Mouse (Mus musculus) testis, adult 2 months (tissue): ENCODE data around the gene Hsph1. TPM values are rescaled to one million over a fixed set of nuclear protein-coding genes. Genes with fewer than 3 reads are reported as not detected.

Experiments used
- H3K27ac ChIP-seq: fragments of 200-500 bp; 2 replicates; pipeline ENCODE4 v1.5.1; 2012; ENCODE audit warnings: low read depth, low read length; ENCODE audit not compliant: control insufficient read depth, insufficient read depth
- H3K27me3 ChIP-seq: fragments of 200-500 bp; 2 replicates; pipeline ENCODE4 v1.6.1; 2012; ENCODE audit warnings: mild to moderate bottlenecking, low read length, moderate library complexity; ENCODE audit not compliant: control insufficient read depth, insufficient read depth
- H3K36me3 ChIP-seq: fragments of 200-500 bp; 2 replicates; pipeline ENCODE4 v1.6.1; 2012; ENCODE audit warnings: mild to moderate bottlenecking, low read length; ENCODE audit not compliant: control insufficient read depth, insufficient read depth
- H3K4me1 ChIP-seq: fragments of 200-500 bp; 2 replicates; pipeline ENCODE4 v1.6.1; 2012; ENCODE audit warnings: low read length; ENCODE audit not compliant: control insufficient read depth, insufficient read depth
- H3K4me3 ChIP-seq: fragments of 200-500 bp; 2 replicates; pipeline ENCODE4 v1.5.1; 2012; ENCODE audit warnings: low read depth, mild to moderate bottlenecking, low read length, moderate library complexity, mixed read lengths; ENCODE audit not compliant: control insufficient read depth
- CTCF ChIP-seq: fragments of 200-500 bp; IDR thresholded peaks from 2 replicates; pipeline ENCODE4 v1.5.1; 2012; ENCODE audit warnings: low read depth, mild to moderate bottlenecking, inconsistent platforms, low read length, moderate library complexity; ENCODE audit not compliant: control insufficient read depth, insufficient read depth, insufficient replicate concordance
- POLR2A ChIP-seq: fragments of 200-500 bp; IDR thresholded peaks from 2 replicates; pipeline ENCODE4 v1.6.1; 2012; ENCODE audit warnings: low read depth, mild to moderate bottlenecking, inconsistent platforms, low read length, moderate library complexity; ENCODE audit not compliant: control insufficient read depth
- polyA plus RNA-seq: library from polyadenylated mRNA; depleted of rRNA; stranded (reverse); fragments of >200 nt; gene quantifications from 2 replicates; pipeline ENCODE4 v1.2.3, GENCODE M21; 2012

Gene Hsph1
- polyA plus RNA-seq, 1 experiment, result 22.7 TPM

DNA sequence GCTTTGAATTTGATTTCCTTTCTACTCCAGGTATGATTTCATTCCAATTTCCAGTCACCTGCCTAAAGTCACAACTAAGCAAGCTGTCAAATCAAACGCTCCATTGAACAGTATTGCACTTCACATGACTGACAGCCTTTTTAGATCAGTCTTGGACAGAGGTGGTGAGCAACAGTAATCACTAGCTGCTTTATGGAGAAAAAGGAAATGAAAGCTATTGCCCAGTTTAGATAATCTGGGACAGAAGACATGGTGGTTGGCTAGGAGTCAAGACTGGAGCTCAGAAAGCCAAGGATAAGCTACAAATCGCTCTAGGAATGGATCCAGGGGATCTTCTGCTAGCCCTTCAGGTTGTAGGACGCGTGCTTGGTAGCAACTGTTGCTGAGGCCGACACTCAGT lies 27.2 kb upstream of the Hsph1 start:
- Histone ChIP-seq H3K36me3 (no peaks in the 10 kb centered on the region), H3K27me3 (no peaks in the 10 kb centered on the region), H3K4me1 (peaks cover 7% of the 10 kb centered on the region; the same call in 1 of the 2 replicates), H3K27ac (no peak overlapping the region), H3K4me3 (no peak overlapping the region)
- TF ChIP-seq POLR2A (no peak), CTCF (no peak)

- H3K36me3 ChIP-seq, result no peaks in the 10 kb centered on the region
- H3K4me3 ChIP-seq, result no peak overlapping the region
- no peak for TF ChIP-seq POLR2A
- no peak for TF ChIP-seq CTCF
- H3K27ac ChIP-seq, result no peak overlapping the region
- peaks cover 7% of the 10 kb centered on the region; the same call in 1 of the 2 replicates for H3K4me1 ChIP-seq
- no peaks in the 10 kb centered on the region for H3K27me3 ChIP-seq
Observed at GRCm38 (mm10) chr5:149662980-149663379, 26.8 kb upstream of the Hsph1 start.

DNA sequence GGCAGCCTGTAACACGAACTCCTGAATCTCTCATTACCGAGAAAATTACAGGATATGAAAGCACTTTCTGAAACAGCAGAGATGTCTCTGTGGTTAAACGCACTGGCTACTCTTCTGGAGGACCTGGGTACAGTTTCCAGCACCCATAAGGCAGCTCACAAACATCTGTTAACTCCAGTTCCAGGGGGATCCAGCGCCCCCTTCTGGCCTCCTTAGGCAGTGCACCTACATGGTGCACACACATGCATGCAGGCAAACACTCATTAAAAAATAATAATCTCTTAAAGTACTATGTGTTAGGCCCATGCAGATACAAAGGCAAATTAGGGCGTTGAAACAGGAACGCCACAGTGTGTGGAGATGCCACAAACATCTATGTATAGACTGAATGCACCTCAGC lies 25.3 kb upstream of the Hsph1 start:
- Histone ChIP-seq H3K27ac (no peak overlapping the region), H3K4me3 (no peak overlapping the region), H3K27me3 (no peaks in the 10 kb centered on the region), H3K4me1 (peaks cover 7% of the 10 kb centered on the region; the same call in 1 of the 2 replicates), H3K36me3 (no peaks in the 10 kb centered on the region)
- TF ChIP-seq POLR2A, result no peak
- TF ChIP-seq CTCF, result peak; percentile 69; the same call in 1 of the 2 replicates

GRCm38 (mm10) chr5:149659414-149659780 lies 23.2 kb upstream of the Hsph1 start:
- no peaks in the 10 kb centered on the region for H3K27me3 ChIP-seq
- H3K4me1 ChIP-seq, result peaks cover 7% of the 10 kb centered on the region; the same call in 1 of the 2 replicates
- H3K4me3 ChIP-seq, result no peak overlapping the region
- H3K36me3 ChIP-seq, result no peaks in the 10 kb centered on the region
- no peak overlapping the region for H3K27ac ChIP-seq
- no peak for TF ChIP-seq POLR2A
- TF ChIP-seq CTCF, result no peak

DNA sequence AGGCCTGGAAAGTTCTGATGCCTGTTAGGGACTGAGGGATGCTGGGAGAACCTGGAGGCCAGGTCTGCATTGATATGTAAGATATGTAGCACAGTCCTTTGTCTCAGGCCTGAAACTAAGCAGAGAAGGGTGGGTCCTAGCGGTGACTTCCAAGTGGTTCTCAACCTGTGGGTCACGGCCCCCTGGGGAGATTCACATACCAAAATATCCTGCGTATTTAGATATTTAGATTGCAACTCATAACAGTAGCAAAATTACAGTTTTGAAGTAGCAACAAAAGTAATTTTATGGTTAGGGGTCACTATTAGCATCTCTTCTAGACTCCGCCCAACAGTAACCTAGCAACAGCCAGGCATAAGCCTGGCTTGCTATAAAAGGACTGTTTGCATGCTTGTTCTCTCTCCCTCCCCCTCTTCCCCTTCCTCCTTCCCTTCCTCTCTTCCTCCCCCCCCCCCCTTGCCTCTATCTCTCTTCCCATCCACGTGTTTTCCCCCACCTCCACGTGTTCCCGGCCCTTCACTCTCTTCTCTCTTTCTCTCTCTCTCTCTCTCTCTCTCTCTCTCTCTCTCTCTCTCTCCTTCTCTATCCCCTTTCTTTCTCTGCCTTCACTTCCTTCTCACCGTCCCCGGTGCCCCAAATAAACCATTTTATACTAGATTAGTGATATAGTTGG lies 22.7 kb upstream of the Hsph1 start:
- H3K36me3 ChIP-seq, result no peaks in the 10 kb centered on the region
- H3K4me1 ChIP-seq, result peaks cover 7% of the 10 kb centered on the region; the same call in 1 of the 2 replicates
- no peak overlapping the region for H3K27ac ChIP-seq
- TF ChIP-seq POLR2A, result no peak
- TF ChIP-seq CTCF, result no peak
- H3K4me3 ChIP-seq, result no peak overlapping the region
- H3K27me3 ChIP-seq, result no peaks in the 10 kb centered on the region

DNA sequence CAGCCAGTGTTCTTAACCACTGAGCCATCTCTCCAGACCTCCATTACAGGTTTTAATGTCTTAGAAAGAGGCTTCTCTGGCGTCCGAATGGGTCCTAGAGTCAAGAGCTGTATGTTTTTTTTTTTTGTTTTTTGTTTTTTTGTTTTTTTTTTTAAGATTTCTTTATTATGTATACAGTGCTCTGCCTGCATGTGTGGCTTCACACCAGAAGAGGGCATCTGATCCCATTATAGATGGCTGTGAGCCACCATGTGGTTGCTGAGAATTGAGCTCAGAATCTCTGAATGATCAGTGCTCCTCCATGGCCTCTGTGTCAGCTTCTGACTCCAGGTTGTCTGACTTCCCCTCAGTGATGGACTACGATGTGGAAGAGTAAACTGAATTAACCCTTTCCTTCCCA lies 21.8 kb upstream of the Hsph1 start:
- Histone ChIP-seq H3K4me1 (peaks cover 7% of the 10 kb centered on the region; the same call in 1 of the 2 replicates), H3K36me3 (no peaks in the 10 kb centered on the region), H3K27me3 (no peaks in the 10 kb centered on the region), H3K4me3 (no peak overlapping the region), H3K27ac (no peak overlapping the region)
- no peak for TF ChIP-seq CTCF
- TF ChIP-seq POLR2A, result no peak

DNA sequence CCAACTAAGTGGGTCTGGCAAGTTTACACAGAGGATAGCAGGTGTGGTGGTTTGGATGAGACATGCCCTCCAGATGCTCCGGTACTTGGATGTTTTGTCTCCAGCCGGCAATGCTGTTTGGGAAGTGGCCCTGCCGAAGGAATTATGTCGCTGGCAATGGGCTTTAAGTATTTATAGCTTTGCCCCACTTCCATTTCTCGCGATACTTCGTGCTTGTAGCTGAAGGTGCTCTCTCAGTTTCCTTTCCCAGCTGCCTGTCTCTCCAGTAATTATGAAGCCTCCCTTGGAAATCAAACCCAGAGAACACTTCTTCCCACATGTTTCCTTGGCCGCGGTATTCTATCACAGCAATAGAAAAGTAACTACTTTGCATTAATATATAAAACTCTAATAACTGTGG lies 19.5 kb upstream of the Hsph1 start:
- H3K27me3 ChIP-seq, result no peaks in the 10 kb centered on the region
- H3K4me1 ChIP-seq, result peaks cover 7% of the 10 kb centered on the region; the same call in 1 of the 2 replicates
- H3K36me3 ChIP-seq, result no peaks in the 10 kb centered on the region
- no peak overlapping the region for H3K27ac ChIP-seq
- H3K4me3 ChIP-seq, result no peak overlapping the region
- TF ChIP-seq CTCF, result no peak
- TF ChIP-seq POLR2A, result no peak

DNA sequence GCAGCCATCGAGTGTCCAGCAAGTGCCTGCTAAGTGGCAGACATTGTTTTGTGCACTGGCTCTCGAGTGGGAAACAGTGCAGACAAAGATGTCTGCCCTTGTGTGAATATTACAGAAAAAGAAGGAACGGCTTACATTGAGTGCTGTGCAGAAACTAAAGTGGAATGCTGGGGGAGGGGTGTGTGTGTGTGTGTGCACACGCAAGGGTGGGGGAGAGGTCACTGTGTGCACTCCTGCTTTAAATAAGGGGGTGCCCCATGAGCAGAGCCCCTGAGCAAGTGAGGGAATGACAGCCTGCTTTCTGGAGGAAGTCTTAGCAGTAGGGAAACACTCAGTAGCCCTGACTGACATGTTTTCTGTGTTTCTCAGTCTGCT lies 14.0 kb upstream of the Hsph1 start:
- H3K4me1 ChIP-seq, result no peaks in the 10 kb centered on the region
- no peaks in the 10 kb centered on the region for H3K36me3 ChIP-seq
- no peak overlapping the region for H3K27ac ChIP-seq
- TF ChIP-seq CTCF (no peak), POLR2A (no peak)
- H3K27me3 ChIP-seq, result no peaks in the 10 kb centered on the region
- H3K4me3 ChIP-seq, result no peak overlapping the region
